Mouse (Mus musculus) myocyte (in vitro differentiated cells): ENCODE data around the gene Gm4744.

ENCODE experiments used
- CEBPB ChIP-seq: IDR thresholded peaks from 2 replicates; pipeline ENCODE4 v1.6.1; 2011; ENCODE audit warnings: mild to moderate bottlenecking, moderate library complexity; ENCODE audit not compliant: poor library complexity, insufficient read depth, severe bottlenecking
- E2F4 ChIP-seq: IDR thresholded peaks from one replicate; pipeline ENCODE4 v1.6.1; 2011; ENCODE audit warnings: mild to moderate bottlenecking, control low read depth, moderate library complexity; ENCODE audit not compliant: insufficient read depth
- MAX ChIP-seq: IDR thresholded peaks from one replicate; pipeline ENCODE4 v1.6.1; 2011; ENCODE audit warnings: low read depth, mild to moderate bottlenecking, control low read depth
- MYOG ChIP-seq, 3 experiments: IDR thresholded peaks; one replicate each; pipeline ENCODE4 v1.6.1; 2011; ENCODE audit warnings: control low read depth in 2 of 3, low read depth in 2 of 3, mild to moderate bottlenecking in 2 of 3; ENCODE audit not compliant: insufficient read length in 2 of 3, control insufficient read depth in 1 of 3, insufficient read depth in 1 of 3
- POLR2A ChIP-seq: IDR thresholded peaks from one replicate; pipeline ENCODE4 v1.6.1; 2011; ENCODE audit warnings: low read depth, mild to moderate bottlenecking, control low read depth, moderate library complexity; ENCODE audit not compliant: insufficient read length
- SRF ChIP-seq: IDR thresholded peaks from one replicate; pipeline ENCODE4 v1.6.1; 2011; ENCODE audit warnings: low read depth; ENCODE audit not compliant: control insufficient read depth, insufficient read length
- TCF3 ChIP-seq: IDR thresholded peaks from one replicate; pipeline ENCODE4 v1.6.1; 2011; ENCODE audit warnings: low read depth, control low read depth; ENCODE audit not compliant: insufficient read length
- USF1 ChIP-seq: IDR thresholded peaks from one replicate; pipeline ENCODE4 v1.6.1; 2011; ENCODE audit warnings: low read depth, mild to moderate bottlenecking, control low read depth, moderate library complexity

DNA sequence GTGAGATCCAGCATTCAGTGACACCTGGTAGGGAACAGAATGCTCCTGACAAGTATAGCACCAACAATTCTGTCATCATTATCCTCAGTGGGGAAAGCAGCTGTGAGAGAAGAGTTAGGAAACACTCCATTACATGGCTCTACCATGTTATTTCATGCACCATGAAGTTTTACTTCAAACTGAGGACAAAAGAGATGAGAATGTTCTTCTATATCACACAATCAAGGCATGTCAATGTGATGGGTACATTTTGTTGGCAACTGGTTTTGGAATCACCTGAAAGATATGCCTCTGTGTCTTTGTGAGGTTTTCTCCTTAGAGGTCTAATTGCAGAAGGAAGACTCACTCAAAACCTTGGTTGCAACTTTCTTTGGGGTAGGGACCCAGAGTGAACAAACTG lies at the start of gene Gm4744:
- no peak for TF ChIP-seq SRF
- no peak for TF ChIP-seq CEBPB
- no peak for TF ChIP-seq POLR2A
- TF ChIP-seq USF1: no peak
- no peak for TF ChIP-seq MAX
- no peak for TF ChIP-seq TCF3
- no peak for TF ChIP-seq E2F4
- no peak for TF ChIP-seq MYOG (IDR thresholded peaks at IDR 0.05; ENCODE audit: control insufficient read depth in 1 of 3, insufficient read depth in 1 of 3, insufficient read length in 2 of 3, low read depth in 2 of 3)
